Comparison of ENCODE assay signal across 8 mouse cellular contexts in genomic region chr4:116143891-116144717, GRCm38 (mm10). TPM values are rescaled to one million over a fixed set of nuclear protein-coding genes. Genes with fewer than 3 reads are reported as not detected.
DNase-seq lines count a peak whose midpoint lies in the region; ATAC-seq and TF ChIP-seq lines count a peak whose summit lies in the region.

No protein-coding gene starts in this region.

- H3K36me3 ChIP-seq in forebrain, embryonic 10.5 days (replicated peaks): no peaks in the 10 kb centered on the region
- H3K36me3 ChIP-seq in heart, embryonic 15.5 days: no peaks in the 10 kb centered on the region
- H3K36me3 ChIP-seq in kidney, postnatal 0 days (ENCODE audit: insufficient read depth, low read length): no peaks in the 10 kb centered on the region
- H3K36me3 ChIP-seq in liver, embryonic 15.5 days (replicated peaks): no peaks in the 10 kb centered on the region
- no peaks in the 10 kb centered on the region for H3K36me3 ChIP-seq in neural tube, embryonic 12.5 days

- no peak; the same call in 1 of the 2 replicates for TF ChIP-seq POLR2A in bone marrow, adult 2 months (IDR thresholded peaks at IDR 0.05; ENCODE audit: borderline replicate concordance, control insufficient read depth, low read depth, low read length)

- H3K4me3 ChIP-seq in bone marrow, adult 2 months (replicated peaks; ENCODE audit: control insufficient read depth, low read depth, low read length): peak overlapping the region; percentile 58
- peak overlapping the region; percentile 82 for H3K4me3 ChIP-seq in forebrain, embryonic 10.5 days
- H3K4me3 ChIP-seq in heart, embryonic 15.5 days: peak overlapping the region; percentile 83
- H3K4me3 ChIP-seq in kidney, postnatal 0 days (replicated peaks; ENCODE audit: low read depth, low read length): peak overlapping the region; percentile 76
- peak overlapping the region; percentile 55 for H3K4me3 ChIP-seq in liver, embryonic 15.5 days (replicated peaks)
- peak overlapping the region; percentile 60 for H3K4me3 ChIP-seq in neural tube, embryonic 12.5 days

- peak; percentile 46 for DNase-seq in forebrain, embryonic 10.5 days (ENCODE audit: extremely low spot score, low spot score)
- peak; percentile 54 for DNase-seq in kidney, postnatal 0 days (ENCODE audit: low spot score)
- DNase-seq in testis, postnatal 10 days (ENCODE audit: low spot score): peak; percentile 83

- no peak overlapping the region for H3K27ac ChIP-seq in bone marrow, adult 2 months (ENCODE audit: control insufficient read depth, insufficient read depth, low read depth, low read length, poor library complexity)
- H3K27ac ChIP-seq in forebrain, embryonic 10.5 days: peak overlapping the region; percentile 85
- no peak overlapping the region for H3K27ac ChIP-seq in heart, embryonic 15.5 days
- peak overlapping the region; percentile 64; the same call in 1 of the 2 replicates for H3K27ac ChIP-seq in kidney, postnatal 0 days
- no peak overlapping the region for H3K27ac ChIP-seq in liver, embryonic 15.5 days (replicated peaks)
- H3K27ac ChIP-seq in neural tube, embryonic 12.5 days: no peak overlapping the region

- no peaks in the 10 kb centered on the region; the same call in 1 of the 2 replicates for H3K9me3 ChIP-seq in forebrain, embryonic 10.5 days
- H3K9me3 ChIP-seq in heart, embryonic 15.5 days (replicated peaks): no peaks in the 10 kb centered on the region
- no peaks in the 10 kb centered on the region for H3K9me3 ChIP-seq in kidney, postnatal 0 days (replicated peaks; ENCODE audit: low read length)
- no peaks in the 10 kb centered on the region for H3K9me3 ChIP-seq in liver, embryonic 15.5 days (replicated peaks)
- H3K9me3 ChIP-seq in neural tube, embryonic 12.5 days: no peaks in the 10 kb centered on the region

- H3K9ac ChIP-seq in heart, embryonic 15.5 days: peak overlapping the region; percentile 81
- H3K9ac ChIP-seq in kidney, postnatal 0 days (ENCODE audit: low read depth, low read length): peak overlapping the region; percentile 71
- H3K9ac ChIP-seq in liver, embryonic 15.5 days: peak overlapping the region; percentile 40; the same call in 1 of the 2 replicates
- peak overlapping the region; percentile 67 for H3K9ac ChIP-seq in neural tube, embryonic 12.5 days

- TF ChIP-seq CTCF in bone marrow, adult 2 months (IDR thresholded peaks at IDR 0.05; ENCODE audit: control insufficient read depth, insufficient read depth, low read length): no peak
- TF ChIP-seq CTCF in kidney, postnatal 0 days (IDR thresholded peaks at IDR 0.05; ENCODE audit: low read depth): no peak

- H3K4me1 ChIP-seq in bone marrow, adult 2 months (ENCODE audit: control insufficient read depth, insufficient read depth, low read length): no peaks in the 10 kb centered on the region
- H3K4me1 ChIP-seq in forebrain, embryonic 10.5 days: peaks cover 25% of the 10 kb centered on the region
- peaks cover 25% of the 10 kb centered on the region for H3K4me1 ChIP-seq in heart, embryonic 15.5 days (replicated peaks)
- no peaks in the 10 kb centered on the region for H3K4me1 ChIP-seq in kidney, postnatal 0 days (replicated peaks; ENCODE audit: insufficient read depth, low read length)
- peaks cover 11% of the 10 kb centered on the region for H3K4me1 ChIP-seq in liver, embryonic 15.5 days (replicated peaks)
- H3K4me1 ChIP-seq in neural tube, embryonic 12.5 days: peaks cover 12% of the 10 kb centered on the region; the same call in 1 of the 2 replicates

- under 1% methylated on average over 47 of the region's 47 CpGs for WGBS in bone marrow, adult 2 months
- under 1% methylated on average over 47 of the region's 47 CpGs for WGBS in forebrain, embryonic 10.5 days
- WGBS in heart, embryonic 15.5 days: under 1% methylated on average over 42 of the region's 47 CpGs
- under 1% methylated on average over 47 of the region's 47 CpGs for WGBS in kidney, postnatal 0 days
- 1% methylated on average over 47 of the region's 47 CpGs for WGBS in liver, embryonic 15.5 days (ENCODE audit: insufficient replicate concordance)
- WGBS in neural tube, embryonic 12.5 days: under 1% methylated on average over 46 of the region's 47 CpGs

- H3K4me2 ChIP-seq in heart, embryonic 15.5 days: peak overlapping the region; percentile 94
- H3K4me2 ChIP-seq in kidney, postnatal 0 days (ENCODE audit: low read length): peak overlapping the region; percentile 89
- peak overlapping the region; percentile 79 for H3K4me2 ChIP-seq in liver, embryonic 15.5 days
- peak overlapping the region; percentile 93 for H3K4me2 ChIP-seq in neural tube, embryonic 12.5 days (replicated peaks)

- peak; percentile 57 for ATAC-seq in CD4-positive, CD25-positive, alpha-beta regulatory T cell, adult 4 months
- ATAC-seq in heart, embryonic 15.5 days (replicated peaks; ENCODE audit: insufficient number of reproducible peaks, insufficient read depth, low FRiP score, low read depth): peak; percentile 79
- peak; percentile 66; the same call in 1 of the 2 replicates for ATAC-seq in kidney, postnatal 0 days (replicated peaks; ENCODE audit: low FRiP score, low read depth)
- 0 out of 2 replicates have a peak, but pooled peaks have one; percentile 34 for ATAC-seq in liver, embryonic 15.5 days (ENCODE audit: insufficient read depth)
- peak; percentile 69; the same call in 1 of the 2 replicates for ATAC-seq in neural tube, embryonic 12.5 days (ENCODE audit: low FRiP score, low read depth)

- H3K27me3 ChIP-seq in forebrain, embryonic 10.5 days (ENCODE audit: poor library complexity, severe bottlenecking): peaks cover 38% of the 10 kb centered on the region
- no peaks in the 10 kb centered on the region for H3K27me3 ChIP-seq in heart, embryonic 15.5 days
- H3K27me3 ChIP-seq in kidney, postnatal 0 days (ENCODE audit: insufficient read depth, low read length): no peaks in the 10 kb centered on the region
- peaks cover 56% of the 10 kb centered on the region for H3K27me3 ChIP-seq in liver, embryonic 15.5 days
- peaks cover 15% of the 10 kb centered on the region for H3K27me3 ChIP-seq in neural tube, embryonic 12.5 days (replicated peaks)

RNA-seq across cellular contexts. Expression of gene Lurap1, which starts 7.0 kb away (rescaled TPM):
- polyA plus RNA-seq in CD4-positive, CD25-positive, alpha-beta regulatory T cell, adult 4 months (2017; shearing (Covaris generic)): under 1 TPM; 0.39 to 0.61 TPM
- 0.35 TPM in 1 of 2 replicates, not detected in the other for polyA plus RNA-seq in bone marrow, adult 2 months (2011; ENCODE audit: insufficient read depth, insufficient read length, low replicate concordance, missing spikeins)
- 2.0 and 2.6 TPM in 2 replicates for polyA plus RNA-seq in forebrain, embryonic 10.5 days (2016; fragmentation: Nextera tagmentation; extraction: Ambion mirVana)
- 2.0 and 2.2 TPM in 2 replicates for polyA plus RNA-seq in heart, embryonic 15.5 days (2015; fragmentation: Nextera tagmentation; extraction: Ambion mirVana)
- polyA plus RNA-seq in kidney, postnatal 0 days (2015; fragmentation: Nextera tagmentation; extraction: Ambion mirVana): 4.5 and 4.9 TPM in 2 replicates
- 0.16 and 0.32 TPM in 2 replicates for polyA plus RNA-seq in liver, embryonic 15.5 days (2015; fragmentation: Nextera tagmentation; extraction: Ambion mirVana)
- 1.6 and 1.7 TPM in 2 replicates for polyA plus RNA-seq in neural tube, embryonic 12.5 days (2016; fragmentation: Nextera tagmentation; extraction: Ambion mirVana)

RNA-seq across cellular contexts. Expression of gene Pomgnt1, which starts 20.5 kb away (rescaled TPM):
- polyA plus RNA-seq in CD4-positive, CD25-positive, alpha-beta regulatory T cell, adult 4 months (2017; shearing (Covaris generic)): 1 to 10 TPM; 6.6 to 10.0 TPM
- 6.8 and 14.5 TPM in 2 replicates for polyA plus RNA-seq in bone marrow, adult 2 months (2011; ENCODE audit: insufficient read depth, insufficient read length, low replicate concordance, missing spikeins)
- polyA plus RNA-seq in forebrain, embryonic 10.5 days (2016; fragmentation: Nextera tagmentation; extraction: Ambion mirVana): 50.6 and 54.7 TPM in 2 replicates
- polyA plus RNA-seq in heart, embryonic 15.5 days (2015; fragmentation: Nextera tagmentation; extraction: Ambion mirVana): 54.6 and 62.0 TPM in 2 replicates
- polyA plus RNA-seq in kidney, postnatal 0 days (2015; fragmentation: Nextera tagmentation; extraction: Ambion mirVana): 52.2 and 55.9 TPM in 2 replicates
- polyA plus RNA-seq in liver, embryonic 15.5 days (2015; fragmentation: Nextera tagmentation; extraction: Ambion mirVana): 11.5 and 12.4 TPM in 2 replicates
- polyA plus RNA-seq in neural tube, embryonic 12.5 days (2016; fragmentation: Nextera tagmentation; extraction: Ambion mirVana): 60.8 and 68.4 TPM in 2 replicates

RNA-seq across cellular contexts. Expression of gene Rad54l, which starts 20.6 kb away (rescaled TPM):
- polyA plus RNA-seq in CD4-positive, CD25-positive, alpha-beta regulatory T cell, adult 4 months (2017; shearing (Covaris generic)): 1 to 10 TPM; 4.8 to 7.8 TPM
- 22.4 and 25.9 TPM in 2 replicates for polyA plus RNA-seq in bone marrow, adult 2 months (2011; ENCODE audit: insufficient read depth, insufficient read length, low replicate concordance, missing spikeins)
- polyA plus RNA-seq in forebrain, embryonic 10.5 days (2016; fragmentation: Nextera tagmentation; extraction: Ambion mirVana): 91.5 and 95.8 TPM in 2 replicates
- polyA plus RNA-seq in heart, embryonic 15.5 days (2015; fragmentation: Nextera tagmentation; extraction: Ambion mirVana): 15.5 and 17.9 TPM in 2 replicates
- polyA plus RNA-seq in kidney, postnatal 0 days (2015; fragmentation: Nextera tagmentation; extraction: Ambion mirVana): 10.4 and 13.5 TPM in 2 replicates
- 26.0 and 26.8 TPM in 2 replicates for polyA plus RNA-seq in liver, embryonic 15.5 days (2015; fragmentation: Nextera tagmentation; extraction: Ambion mirVana)
- 26.9 and 29.4 TPM in 2 replicates for polyA plus RNA-seq in neural tube, embryonic 12.5 days (2016; fragmentation: Nextera tagmentation; extraction: Ambion mirVana)

RNA-seq across cellular contexts. Expression of gene Tspan1, which starts 23.3 kb away (rescaled TPM):
- polyA plus RNA-seq in CD4-positive, CD25-positive, alpha-beta regulatory T cell, adult 4 months (2017; shearing (Covaris generic)): under 1 TPM in 1 of 2 experiments, not detected in 1; 0.27 TPM
- polyA plus RNA-seq in bone marrow, adult 2 months (2011; ENCODE audit: insufficient read depth, insufficient read length, low replicate concordance, missing spikeins): not detected in 2 replicates
- polyA plus RNA-seq in forebrain, embryonic 10.5 days (2016; fragmentation: Nextera tagmentation; extraction: Ambion mirVana): not detected in 2 replicates
- 0.94 and 2.3 TPM in 2 replicates for polyA plus RNA-seq in heart, embryonic 15.5 days (2015; fragmentation: Nextera tagmentation; extraction: Ambion mirVana)
- polyA plus RNA-seq in kidney, postnatal 0 days (2015; fragmentation: Nextera tagmentation; extraction: Ambion mirVana): 16.5 and 20.0 TPM in 2 replicates
- polyA plus RNA-seq in liver, embryonic 15.5 days (2015; fragmentation: Nextera tagmentation; extraction: Ambion mirVana): 0.07 TPM in 1 of 2 replicates, not detected in the other
- 0.09 TPM in 1 of 2 replicates, not detected in the other for polyA plus RNA-seq in neural tube, embryonic 12.5 days (2016; fragmentation: Nextera tagmentation; extraction: Ambion mirVana)

RNA-seq across cellular contexts. Expression of gene 1700042G07Rik, which starts 29.1 kb away (rescaled TPM):
- not detected for polyA plus RNA-seq in CD4-positive, CD25-positive, alpha-beta regulatory T cell, adult 4 months (2017; shearing (Covaris generic))
- polyA plus RNA-seq in bone marrow, adult 2 months (2011; ENCODE audit: insufficient read depth, insufficient read length, low replicate concordance, missing spikeins): not detected in 2 replicates
- not detected in 2 replicates for polyA plus RNA-seq in forebrain, embryonic 10.5 days (2016; fragmentation: Nextera tagmentation; extraction: Ambion mirVana)
- polyA plus RNA-seq in heart, embryonic 15.5 days (2015; fragmentation: Nextera tagmentation; extraction: Ambion mirVana): not detected in 2 replicates
- not detected in 2 replicates for polyA plus RNA-seq in kidney, postnatal 0 days (2015; fragmentation: Nextera tagmentation; extraction: Ambion mirVana)
- not detected in 2 replicates for polyA plus RNA-seq in liver, embryonic 15.5 days (2015; fragmentation: Nextera tagmentation; extraction: Ambion mirVana)
- polyA plus RNA-seq in neural tube, embryonic 12.5 days (2016; fragmentation: Nextera tagmentation; extraction: Ambion mirVana): not detected in 2 replicates

Comparison
In these comparisons a context has a peak if more than half of its experiments do, and no peak if none do; other contexts are left out.
1. H3K27ac ChIP-seq: peak in forebrain, embryonic 10.5 days (single experiment) and kidney, postnatal 0 days (single experiment); none in bone marrow, adult 2 months (single experiment), heart, embryonic 15.5 days (single experiment), liver, embryonic 15.5 days (single experiment) and neural tube, embryonic 12.5 days (single experiment).
2. Peak in every context shown above with its lines, with median percentiles within 50 percentile points of each other: ATAC-seq, H3K4me3 ChIP-seq, DNase-seq, H3K4me2 ChIP-seq and H3K9ac ChIP-seq.